Mouse (Mus musculus) heart, adult 2 months (tissue): ENCODE measurements around the gene Gstt3.

Experiments
- CTCF ChIP-seq: fragments of 200-600 bp; IDR thresholded peaks from 2 replicates; pipeline ENCODE4 v1.8.1; 2022; ENCODE audit warnings: antibody characterized with exemption, mild to moderate bottlenecking, moderate library complexity
- EP300 ChIP-seq: fragments of 200-500 bp; IDR thresholded peaks from 2 replicates; pipeline ENCODE4 v1.6.1; 2011; ENCODE audit warnings: low read depth, low read length, control low read depth; ENCODE audit not compliant: insufficient read depth
- POLR2A ChIP-seq: fragments of 200-500 bp; IDR thresholded peaks from 2 replicates; pipeline ENCODE4 v1.6.1; 2011; ENCODE audit warnings: mild to moderate bottlenecking, low read depth, low read length, control low read depth; ENCODE audit not compliant: insufficient read depth

GRCm38 (mm10) chr10:75760311-75760710 lies 20.9 kb downstream of the Gstt3 start:
- no peak for TF ChIP-seq POLR2A
- no peak for TF ChIP-seq CTCF
- no peak for TF ChIP-seq EP300
